Mouse (Mus musculus): ENCODE results near the gene Olfr951. TPM values are rescaled to one million over a fixed set of nuclear protein-coding genes. Genes with fewer than 3 reads are reported as not detected.

The Olfr951 gene
- polyA plus RNA-seq (2012; rRNA removed; ENCODE audit: low replicate concordance) = not detected in 2 replicates

DNA sequence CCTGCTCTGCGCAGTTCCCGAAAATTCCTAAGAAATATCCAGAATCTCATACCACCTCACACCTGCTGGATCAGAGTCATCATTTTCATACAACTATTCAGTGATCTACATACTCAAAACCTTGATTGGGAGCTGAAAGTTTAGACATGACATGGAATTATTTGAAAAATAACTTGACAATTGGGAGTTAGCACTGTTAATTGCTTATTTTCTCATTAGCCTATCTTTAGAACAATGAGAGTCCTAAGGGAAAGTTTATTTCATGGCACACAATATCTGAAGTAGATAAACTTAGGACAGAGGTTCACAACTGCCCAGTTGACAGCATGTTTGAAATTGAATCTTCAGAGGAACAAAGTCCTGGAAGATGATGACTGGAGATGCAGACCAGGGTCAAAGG is at the start of gene Olfr951:
TSS of gene Olfr951 (plus strand) at position 301 of the 400 bp plus-strand sequence.

DNA sequence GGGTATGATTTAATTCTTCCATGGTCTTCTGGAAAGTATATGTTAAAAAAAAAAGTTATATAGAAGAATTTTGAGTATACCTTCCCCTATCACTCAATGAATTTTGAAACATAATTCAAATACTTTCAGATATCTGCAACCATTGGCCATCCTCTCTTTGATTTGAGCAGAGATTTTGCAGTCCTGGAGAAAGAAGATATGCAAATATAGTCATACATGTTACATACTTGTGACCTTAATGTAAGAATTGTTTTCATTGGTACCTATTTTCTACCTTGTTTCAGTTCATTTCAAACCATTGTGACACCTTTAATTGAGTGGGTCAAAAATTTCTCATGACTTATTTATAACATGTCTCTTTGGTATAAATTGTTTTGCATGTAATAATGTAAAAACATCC is 39.8 kb downstream of the Olfr951 start, which contains the start of gene Olfr952:
TSS of gene Olfr952 (minus strand) at position 101 of the 400 bp plus-strand sequence.

Other genes starting within 250 kb of the Olfr951 start
- not detected in 2 replicates for gene Olfr943, start 221.1 kb upstream of the Olfr951 start, polyA plus RNA-seq (2012; rRNA removed; ENCODE audit: low replicate concordance)
- gene Olfr944, start 185.5 kb upstream of the Olfr951 start, polyA plus RNA-seq (2012; rRNA removed; ENCODE audit: low replicate concordance) = not detected in 2 replicates
- not detected in 2 replicates for gene Olfr1537, start 137.4 kb upstream of the Olfr951 start, polyA plus RNA-seq (2012; rRNA removed; ENCODE audit: low replicate concordance)
- not detected in 2 replicates for gene Olfr945, start 110.6 kb upstream of the Olfr951 start, polyA plus RNA-seq (2012; rRNA removed; ENCODE audit: low replicate concordance)
- gene Olfr948, start 61.4 kb upstream of the Olfr951 start, polyA plus RNA-seq (2012; rRNA removed; ENCODE audit: low replicate concordance) = not detected in 2 replicates
- not detected in 2 replicates for gene Olfr952, start 39.7 kb downstream of the Olfr951 start, polyA plus RNA-seq (2012; rRNA removed; ENCODE audit: low replicate concordance)
- gene Olfr954, start 69.3 kb downstream of the Olfr951 start, polyA plus RNA-seq (2012; rRNA removed; ENCODE audit: low replicate concordance) = not detected in 2 replicates
- not detected in 2 replicates for gene Olfr955, start 84.5 kb downstream of the Olfr951 start, polyA plus RNA-seq (2012; rRNA removed; ENCODE audit: low replicate concordance)
- not detected in 2 replicates for gene Olfr44, start 106.6 kb downstream of the Olfr951 start, polyA plus RNA-seq (2012; rRNA removed; ENCODE audit: low replicate concordance)
- not detected in 2 replicates for gene Olfr957, start 128.4 kb downstream of the Olfr951 start, polyA plus RNA-seq (2012; rRNA removed; ENCODE audit: low replicate concordance)
- gene Olfr958, start 166.6 kb downstream of the Olfr951 start, polyA plus RNA-seq (2012; rRNA removed; ENCODE audit: low replicate concordance) = not detected in 2 replicates
- not detected in 2 replicates for gene Olfr959, start 188.2 kb downstream of the Olfr951 start, polyA plus RNA-seq (2012; rRNA removed; ENCODE audit: low replicate concordance)
- 0.56 and 16.2 TPM in 2 replicates for gene AW551984, start 217.0 kb downstream of the Olfr951 start, polyA plus RNA-seq (2012; rRNA removed; ENCODE audit: low replicate concordance)
- not detected in 2 replicates for gene Olfr148, start 223.2 kb downstream of the Olfr951 start, polyA plus RNA-seq (2012; rRNA removed; ENCODE audit: low replicate concordance)
- not detected in 2 replicates for gene Olfr960, start 234.0 kb downstream of the Olfr951 start, polyA plus RNA-seq (2012; rRNA removed; ENCODE audit: low replicate concordance)